Mouse (Mus musculus) embryonic fibroblast, embryonic 13.5 days (primary cell): Measurements from ENCODE around the gene Otud7b.

Experiments
- CTCF ChIP-seq: IDR thresholded peaks from 2 replicates; pipeline ENCODE4 v1.5.1; 2011; ENCODE audit warnings: mild to moderate bottlenecking, control low read depth, low read length, moderate library complexity, borderline replicate concordance; ENCODE audit not compliant: insufficient read depth
- POLR2A ChIP-seq: IDR thresholded peaks from 2 replicates; pipeline ENCODE4 v1.6.1; 2011; ENCODE audit warnings: low read depth, mild to moderate bottlenecking, control low read depth, low read length, moderate library complexity

GRCm38 (mm10) chr3:96179531-96179930 lies 75.2 kb downstream of the Otud7b start:
- TF ChIP-seq POLR2A = no peak
- no peak for TF ChIP-seq CTCF
